Mouse (Mus musculus): Measurements from ENCODE around the gene Clec4n.
"Not testable (repeated sequence)": the region's sequence is repeated elsewhere in the genome, so short reads cannot be mapped to it uniquely, and the experiment has no call there.

The Clec4n gene

GRCm38 (mm10) chr6:123292751-123293400, 63.2 kb downstream of the Clec4n start:
- DNase-seq (ENCODE audit: low read depth) = no peak

GRCm38 (mm10) chr6:123293509-123293908, 63.9 kb downstream of the Clec4n start:
- not testable (repeated sequence) for DNase-seq (ENCODE audit: low read depth)
